Mouse (Mus musculus) urinary bladder, postnatal 36 days (tissue): ENCODE results near the gene Pde4d.
A peak's percentile ranks its signal among the peaks of the same experiment; 100 is the strongest.

Source experiments
- DNase-seq, 2 experiments: peaks; one replicate each; pipeline ENCODE4 v3.0.0; 2022; ENCODE audit warnings: low spot score in 2 of 2, mixed read lengths in 1 of 2

Gene Pde4d

GRCm38 (mm10) chr13:109625466-109626129 lies 1175.8 kb downstream of the Pde4d start:
- no peak for DNase-seq

GRCm38 (mm10) chr13:109627265-109627664 lies 1177.5 kb downstream of the Pde4d start:
- DNase-seq: no peak

- no peak for DNase-seq
These were observed 1178.9 kb downstream of the Pde4d start for GRCm38 (mm10) chr13:109628606-109629005.

GRCm38 (mm10) chr13:109629216-109629615 lies 1179.5 kb downstream of the Pde4d start:
- no peak for DNase-seq

- DNase-seq: no peak
These were observed 1181.8 kb downstream of the Pde4d start for GRCm38 (mm10) chr13:109631399-109632026.

- DNase-seq: no peak
These were observed 1182.8 kb downstream of the Pde4d start for GRCm38 (mm10) chr13:109632387-109633036.

- no peak for DNase-seq
These were observed 1183.3 kb downstream of the Pde4d start for GRCm38 (mm10) chr13:109633037-109633418.

GRCm38 (mm10) chr13:109635901-109636520 lies 1186.3 kb downstream of the Pde4d start:
- no peak for DNase-seq

GRCm38 (mm10) chr13:109638273-109638672 lies 1188.5 kb downstream of the Pde4d start:
- no peak for DNase-seq

- no peak for DNase-seq
These were observed 1189.5 kb downstream of the Pde4d start for GRCm38 (mm10) chr13:109639286-109639685.

GRCm38 (mm10) chr13:109641562-109641961 lies 1191.8 kb downstream of the Pde4d start:
- DNase-seq: no peak

- no peak for DNase-seq
These were observed 1193.7 kb downstream of the Pde4d start for GRCm38 (mm10) chr13:109643419-109643818.

- DNase-seq: no peak
These were observed 1194.3 kb downstream of the Pde4d start for GRCm38 (mm10) chr13:109644086-109644485.

GRCm38 (mm10) chr13:109645284-109645909 lies 1195.6 kb downstream of the Pde4d start:
- DNase-seq: no peak

GRCm38 (mm10) chr13:109645910-109646284 lies 1196.1 kb downstream of the Pde4d start:
- DNase-seq: no peak

GRCm38 (mm10) chr13:109646597-109647232 lies 1197.0 kb downstream of the Pde4d start:
- DNase-seq: no peak

- DNase-seq: no peak
These were observed 1197.9 kb downstream of the Pde4d start for GRCm38 (mm10) chr13:109647479-109648199.

- DNase-seq: no peak
These were observed 1198.6 kb downstream of the Pde4d start for GRCm38 (mm10) chr13:109648311-109648710.

- DNase-seq: no peak
These were observed 1202.2 kb downstream of the Pde4d start for GRCm38 (mm10) chr13:109651790-109652605.

- DNase-seq: peak in 1 of 2 experiments; percentile 35
These were observed 1202.9 kb downstream of the Pde4d start for GRCm38 (mm10) chr13:109652631-109653030.
